Mouse (Mus musculus): ENCODE results near the gene Zfp143.

DNA sequence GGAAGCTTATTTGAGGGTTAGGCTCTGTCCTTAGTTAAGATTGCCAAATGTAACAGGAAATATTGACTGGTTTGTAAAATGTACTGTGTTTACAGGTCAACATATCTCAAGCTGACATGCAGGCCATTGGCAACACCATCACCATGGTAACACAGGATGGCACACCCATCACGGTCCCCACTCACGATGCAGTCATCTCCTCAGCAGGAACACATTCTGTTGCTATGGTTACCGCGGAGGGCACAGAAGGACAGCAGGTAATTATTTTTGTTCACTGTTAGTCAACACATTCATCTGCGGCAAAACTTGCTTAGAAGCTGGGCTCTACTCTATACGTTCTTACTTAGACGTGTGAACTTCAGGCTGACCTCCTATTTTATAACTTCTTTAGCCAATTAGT lies 30.7 kb downstream of the Zfp143 start:
- TF ChIP-seq CTCF (IDR thresholded peaks at IDR 0.05) (no peak), POLR2A (IDR thresholded peaks at IDR 0.05; ENCODE audit: insufficient read depth, low read depth, low read length) (no peak)

Data from heart, adult 2 months (tissue).